Mouse (Mus musculus): ENCODE measurements around the gene Hhat.

DNA sequence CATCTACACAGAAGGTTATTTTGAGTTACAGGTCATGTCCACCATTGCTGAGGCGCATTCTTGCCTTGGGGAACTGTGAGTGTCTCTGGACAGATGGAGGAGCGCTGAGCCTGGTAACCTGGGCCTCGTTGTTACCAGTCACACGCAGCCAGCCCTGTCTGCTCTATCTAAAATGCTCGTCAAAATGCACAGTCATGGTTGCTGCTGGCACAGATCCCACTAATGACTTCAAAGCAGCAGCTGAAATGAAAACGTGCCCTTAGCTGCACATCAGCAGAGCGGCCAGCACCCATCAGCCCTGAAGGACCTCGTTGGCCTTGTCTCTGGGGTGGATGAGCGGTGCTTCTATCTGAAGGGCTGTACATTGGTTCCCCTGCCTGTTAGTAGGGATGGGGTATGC lies 269.0 kb downstream of the Hhat start:
- no peak for TF ChIP-seq CTCF (conservative IDR thresholded peaks at IDR 0.05; ENCODE audit: low read length)
- TF ChIP-seq NANOG (IDR thresholded peaks at IDR 0.05; ENCODE audit: borderline replicate concordance, low read length), result no peak

All from E14TG2a.4 (cell line).